Mouse (Mus musculus) embryonic fibroblast, embryonic 13.5 days (primary cell): Measurements from ENCODE around the gene Rcc1.

Experiments
- CTCF ChIP-seq: IDR thresholded peaks from 2 replicates; pipeline ENCODE4 v1.5.1; 2011; ENCODE audit warnings: mild to moderate bottlenecking, control low read depth, low read length, moderate library complexity, borderline replicate concordance; ENCODE audit not compliant: insufficient read depth
- POLR2A ChIP-seq: IDR thresholded peaks from 2 replicates; pipeline ENCODE4 v1.6.1; 2011; ENCODE audit warnings: low read depth, mild to moderate bottlenecking, control low read depth, low read length, moderate library complexity

DNA sequence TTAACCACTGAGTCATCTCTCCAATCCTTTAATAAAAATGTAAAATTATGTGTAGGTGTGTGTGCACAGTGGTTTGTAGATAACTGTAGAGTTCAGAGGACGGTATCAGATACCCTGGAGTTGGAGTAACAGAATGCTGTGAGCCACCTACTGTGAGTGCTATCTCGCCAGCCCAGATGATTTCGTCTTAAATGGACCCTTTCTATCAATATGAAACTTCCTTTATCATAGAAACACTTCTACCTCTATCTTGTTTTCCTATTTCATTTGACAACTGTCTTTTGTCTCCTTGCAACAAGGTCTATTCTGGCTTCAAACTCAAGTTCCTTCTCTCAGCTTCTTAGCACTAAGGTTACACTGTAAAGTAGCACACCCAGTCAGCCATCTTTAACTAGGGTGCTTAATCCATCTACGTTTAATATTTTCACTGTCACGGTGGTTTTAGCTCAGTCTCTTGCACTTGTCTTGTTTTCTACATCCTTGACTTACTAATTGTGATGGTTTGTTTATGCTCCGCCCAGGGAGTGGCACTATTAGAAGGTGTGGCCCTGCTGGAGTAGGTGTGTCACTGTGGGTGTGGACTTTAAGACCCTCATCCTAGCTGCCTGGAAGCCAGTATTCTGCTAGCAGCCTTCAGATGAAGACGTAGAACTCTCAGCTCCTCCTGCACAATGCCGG lies 37.8 kb upstream of the Rcc1 start:
- TF ChIP-seq POLR2A (no peak), CTCF (no peak)
